Mouse (Mus musculus): Measurements from ENCODE around the gene Olfr1395. TPM values are rescaled to one million over a fixed set of nuclear protein-coding genes. Genes with fewer than 3 reads are reported as not detected.

Gene Olfr1395
- polyA plus RNA-seq, 1 experiment = not detected

GRCm38 (mm10) chr11:49195819-49196322, 53.8 kb downstream of the Olfr1395 start:
- Histone ChIP-seq H3K4me3 (ENCODE audit: insufficient read depth, poor library complexity, severe bottlenecking) (no peak overlapping the region), H3K27me3 (ENCODE audit: control insufficient read depth, insufficient read depth, insufficient read length) (no peaks in the 10 kb centered on the region), H3K79me2 (ENCODE audit: control insufficient read depth, insufficient read depth) (no peaks in the 10 kb centered on the region), H3ac (ENCODE audit: control insufficient read depth, insufficient read length, low read depth) (no peak overlapping the region), H3K36me3 (ENCODE audit: control insufficient read depth, insufficient read depth) (no peaks in the 10 kb centered on the region), H3K79me3 (ENCODE audit: low read depth) (peaks cover 1% of the 10 kb centered on the region)
- TF ChIP-seq USF1 (IDR thresholded peaks at IDR 0.05; ENCODE audit: low read depth) (no peak), MYOD1 (IDR thresholded peaks at IDR 0.05; ENCODE audit: control insufficient read depth, insufficient read length, low read depth) (no peak), CTCF (IDR thresholded peaks at IDR 0.05; ENCODE audit: control insufficient read depth, insufficient read depth, insufficient read length) (no peak), CEBPB (IDR thresholded peaks at IDR 0.05; ENCODE audit: low read depth) (no peak), MAX (IDR thresholded peaks at IDR 0.05) (no peak), MYOG (IDR thresholded peaks at IDR 0.05; ENCODE audit: control insufficient read depth, extremely low read depth, insufficient read length) (no peak), FOSL1 (IDR thresholded peaks at IDR 0.05; ENCODE audit: insufficient read depth, low read length, poor library complexity, severe bottlenecking) (no peak)

Other genes with a start within 250 kb of the Olfr1395 start
- gene Gm5431, start 240.1 kb upstream of the Olfr1395 start, polyA plus RNA-seq (2012; fragmentation: generic; extraction: Trizol) = not detected
- gene Psme2b, start 196.1 kb upstream of the Olfr1395 start, polyA plus RNA-seq (2012; fragmentation: generic; extraction: Trizol) = 2.1 TPM
- gene Olfr56, start 163.4 kb upstream of the Olfr1395 start, polyA plus RNA-seq (2012; fragmentation: generic; extraction: Trizol) = 0.05 TPM
- gene 9930111J21Rik1, start 162.9 kb upstream of the Olfr1395 start, polyA plus RNA-seq (2012; fragmentation: generic; extraction: Trizol) = 0.28 TPM
- 0.01 TPM for gene Gm12185, start 150.0 kb upstream of the Olfr1395 start, polyA plus RNA-seq (2012; fragmentation: generic; extraction: Trizol)
- not detected for gene Tgtp1, start 148.1 kb upstream of the Olfr1395 start, polyA plus RNA-seq (2012; fragmentation: generic; extraction: Trizol)
- 0.20 TPM for gene 9930111J21Rik2, start 91.0 kb upstream of the Olfr1395 start, polyA plus RNA-seq (2012; fragmentation: generic; extraction: Trizol)
- gene Tgtp2, start 78.1 kb upstream of the Olfr1395 start, polyA plus RNA-seq (2012; fragmentation: generic; extraction: Trizol) = 0.12 TPM
- gene Ifi47, start 65.7 kb upstream of the Olfr1395 start, polyA plus RNA-seq (2012; fragmentation: generic; extraction: Trizol) = 1.7 TPM
- not detected for gene Olfr1396, start 27.4 kb upstream of the Olfr1395 start, polyA plus RNA-seq (2012; fragmentation: generic; extraction: Trizol)
- not detected for gene Olfr1394, start 12.1 kb downstream of the Olfr1395 start, polyA plus RNA-seq (2012; fragmentation: generic; extraction: Trizol)
- not detected for gene Btnl9, start 44.9 kb downstream of the Olfr1395 start, polyA plus RNA-seq (2012; fragmentation: generic; extraction: Trizol)
- 3.3 TPM for gene Zfp62, start 61.0 kb downstream of the Olfr1395 start, polyA plus RNA-seq (2012; fragmentation: generic; extraction: Trizol)
- gene Mgat1, start 101.9 kb downstream of the Olfr1395 start, polyA plus RNA-seq (2012; fragmentation: generic; extraction: Trizol) = 44.5 TPM
- not detected for gene Olfr1393, start 136.0 kb downstream of the Olfr1395 start, polyA plus RNA-seq (2012; fragmentation: generic; extraction: Trizol)
- gene Olfr1392, start 143.0 kb downstream of the Olfr1395 start, polyA plus RNA-seq (2012; fragmentation: generic; extraction: Trizol) = not detected
- gene Olfr10, start 162.5 kb downstream of the Olfr1395 start, polyA plus RNA-seq (2012; fragmentation: generic; extraction: Trizol) = not detected
- gene Olfr1391, start 180.5 kb downstream of the Olfr1395 start, polyA plus RNA-seq (2012; fragmentation: generic; extraction: Trizol) = not detected
- gene Olfr1390, start 192.9 kb downstream of the Olfr1395 start, polyA plus RNA-seq (2012; fragmentation: generic; extraction: Trizol) = not detected

Measured in C2C12 (cell line).